Mouse (Mus musculus) cortical plate, adult 2 months (tissue): ENCODE measurements around the gene Zfp184.

Experiments used
- CTCF ChIP-seq: fragments of 200-500 bp; IDR thresholded peaks from 2 replicates; pipeline ENCODE4 v1.5.1; 2011; ENCODE audit warnings: mild to moderate bottlenecking, control low read depth, low read length; ENCODE audit not compliant: insufficient read depth; ENCODE audit errors: extremely low read depth
- POLR2A ChIP-seq: fragments of 200-500 bp; IDR thresholded peaks from 2 replicates; pipeline ENCODE4 v1.6.1; 2011; ENCODE audit warnings: mild to moderate bottlenecking, low read length, control low read depth; ENCODE audit not compliant: insufficient read depth; ENCODE audit errors: extremely low read depth

DNA sequence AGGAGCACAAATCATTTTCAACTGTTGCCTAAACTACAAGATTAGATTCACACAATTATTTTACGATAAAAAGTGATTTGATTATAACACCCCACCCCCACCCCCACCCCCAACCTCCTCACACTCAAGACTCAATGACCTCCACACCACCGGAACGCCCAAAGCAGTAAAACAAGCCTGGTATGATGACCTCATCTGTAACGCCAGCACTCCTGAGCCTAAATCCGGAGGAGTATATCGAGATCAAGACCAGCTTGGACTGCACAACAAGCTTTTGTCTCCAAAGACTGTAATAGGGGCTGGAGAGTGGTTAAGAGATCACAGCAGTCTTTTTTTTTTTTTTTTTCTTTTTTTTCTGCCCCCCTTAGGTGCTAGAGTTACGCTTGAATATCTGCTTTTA lies 9.1 kb upstream of the Zfp184 start:
- TF ChIP-seq CTCF = no peak
- TF ChIP-seq POLR2A = no peak
